ENCODE assay signal across 13 mouse cellular contexts in genomic region chr17:43573624-43574073, GRCm38 (mm10). TPM values are rescaled to one million over a fixed set of nuclear protein-coding genes. Genes with fewer than 3 reads are reported as not detected.
A peak's percentile ranks its signal among the peaks of the same experiment; 100 is the strongest.
DNase-seq lines count a peak whose midpoint lies in the region; ATAC-seq and TF ChIP-seq lines count a peak whose summit lies in the region.
"Had no signal": no experiment of that assay in that cellular context is flagged by ENCODE, and none has a peak within 500 bp of the region (broad histone marks: within the 10 kb centered on the region; RNA-seq: fewer than 3 reads in every experiment).

No protein-coding gene starts in this region.

- 19% methylated on average over 3 of the region's 3 CpGs for WGBS in hindbrain, postnatal 0 days

- no peaks in the 10 kb centered on the region for H3K9me3 ChIP-seq in hindbrain, postnatal 0 days (ENCODE audit: low read length)
- H3K9me3 ChIP-seq: heart, embryonic 13.5 days had no signal

- peak overlapping the region; percentile 66 for H3K27ac ChIP-seq in layer of hippocampus, adult 2 months
- H3K27ac ChIP-seq in hindbrain, postnatal 0 days = peak overlapping the region; percentile 54; the same call in 1 of the 2 replicates
- H3K27ac ChIP-seq: heart, embryonic 13.5 days had no signal

- H3K27me3 ChIP-seq in hindbrain, postnatal 0 days (ENCODE audit: insufficient read depth, low read length) = no peaks in the 10 kb centered on the region
- H3K27me3 ChIP-seq: heart, embryonic 13.5 days had no signal

- no peaks in the 10 kb centered on the region for H3K36me3 ChIP-seq in hindbrain, postnatal 0 days (ENCODE audit: insufficient read depth, low read length)
- H3K36me3 ChIP-seq: heart, embryonic 13.5 days had no signal

- H3K4me3 ChIP-seq in layer of hippocampus, adult 2 months = no peak overlapping the region
- H3K4me3 ChIP-seq in hindbrain, postnatal 0 days (ENCODE audit: low read length) = no peak overlapping the region
- H3K4me3 ChIP-seq: heart, embryonic 13.5 days had no signal

- no peak for DNase-seq in layer of hippocampus, adult 2 months (ENCODE audit: low spot score in 2 of 2)
- DNase-seq in layer of hippocampus, adult 9-10 months (ENCODE audit: low spot score) = no peak
- peak; percentile 19 to 31 for DNase-seq in B cell, adult 2 months
- peak; percentile 12 for DNase-seq in brain, adult 2 months (ENCODE audit: low read depth, low spot score)
- DNase-seq in hindbrain, postnatal 0 days (ENCODE audit: low spot score) = peak; percentile 40
- no peak for DNase-seq in layer of hippocampus, postnatal 25 days (ENCODE audit: extremely low spot score in 1 of 2, low spot score in 1 of 2)
- no peak for DNase-seq in kidney, adult 8-10 months
- DNase-seq: adrenal gland, postnatal 14 days; kidney, postnatal 25 days; right cerebral cortex, postnatal 14 days; thymus, adult 18-20 months had no signal

- ATAC-seq in hindbrain, postnatal 0 days = peak; percentile 79

- no peak overlapping the region for H3K9ac ChIP-seq in hindbrain, postnatal 0 days (replicated peaks; ENCODE audit: low read length)
- H3K9ac ChIP-seq: heart, embryonic 13.5 days had no signal

- no peak for TF ChIP-seq CTCF in layer of hippocampus, adult 2 months (conservative IDR thresholded peaks at IDR 0.05)
- TF ChIP-seq CTCF in hindbrain, postnatal 0 days (IDR thresholded peaks at IDR 0.05; ENCODE audit: low read depth) = no peak

- no peak overlapping the region for H3K4me2 ChIP-seq in hindbrain, postnatal 0 days (ENCODE audit: low read depth, low read length)
- H3K4me2 ChIP-seq: heart, embryonic 13.5 days had no signal

- no peaks in the 10 kb centered on the region for H3K4me1 ChIP-seq in hindbrain, postnatal 0 days (ENCODE audit: insufficient read depth, low read length)

RNA-seq across cellular contexts. Expression of gene Pla2g7, which starts 5.8 kb away (rescaled TPM):
- 100 to 1,000 TPM; 106 to 116 TPM for total RNA-seq in layer of hippocampus, adult 2 months (2021)
- 114 and 115 TPM in 2 replicates for total RNA-seq in hindbrain, postnatal 0 days (2014; rRNA removed)
- 313 and 342 TPM in 2 replicates for polyA plus RNA-seq in hindbrain, postnatal 0 days (2015; fragmentation: Nextera tagmentation; extraction: Ambion mirVana)
- total RNA-seq in layer of hippocampus, postnatal 25 days (2021) = 100 to 1,000 TPM in 1 of 2 experiments, 10 to 100 TPM in 1; 98.5 to 111 TPM
- total RNA-seq: MEL had no signal

RNA-seq across cellular contexts. Expression of gene Ankrd66, which starts 30.2 kb away (rescaled TPM):
- total RNA-seq in layer of hippocampus, adult 2 months (2021) = under 1 TPM; 0.37 to 0.38 TPM
- total RNA-seq in hindbrain, postnatal 0 days (2014; rRNA removed) = 0.10 TPM in 1 of 2 replicates, not detected in the other
- 1.2 and 1.9 TPM in 2 replicates for polyA plus RNA-seq in hindbrain, postnatal 0 days (2015; fragmentation: Nextera tagmentation; extraction: Ambion mirVana)
- under 1 TPM; 0.38 to 0.42 TPM for total RNA-seq in layer of hippocampus, postnatal 25 days (2021)
- total RNA-seq: adrenal gland, postnatal 14 days; MEL had no signal
- polyA plus RNA-seq: heart, embryonic 13.5 days had no signal

RNA-seq across cellular contexts. Expression of gene Tdrd6, which starts 56.5 kb away (rescaled TPM):
- 1 to 10 TPM in 1 of 2 experiments, under 1 TPM in 1; 0.36 to 1.0 TPM for total RNA-seq in layer of hippocampus, adult 2 months (2021)
- total RNA-seq in hindbrain, postnatal 0 days (2014; rRNA removed) = 1.6 and 3.5 TPM in 2 replicates
- 0.43 and 0.79 TPM in 2 replicates for polyA plus RNA-seq in hindbrain, postnatal 0 days (2015; fragmentation: Nextera tagmentation; extraction: Ambion mirVana)
- under 1 TPM; 0.20 to 0.33 TPM for total RNA-seq in layer of hippocampus, postnatal 25 days (2021)
- total RNA-seq: adrenal gland, postnatal 14 days; MEL had no signal
- polyA plus RNA-seq: heart, embryonic 13.5 days had no signal

Comparison
In these comparisons a context has a peak if more than half of its experiments do, and no peak if none do; other contexts are left out.
1. DNase-seq: peak in B cell, adult 2 months (2 of 2), brain, adult 2 months (single experiment) and hindbrain, postnatal 0 days (single experiment); none in layer of hippocampus, adult 2 months (0 of 2), layer of hippocampus, adult 9-10 months (single experiment), layer of hippocampus, postnatal 25 days (0 of 2) and kidney, adult 8-10 months (0 of 2).